Mouse (Mus musculus) heart, postnatal 10 days (tissue): ENCODE measurements at regions not wholly inside any gene's neighbourhood (a gene's known extent, or its start where the extent isn't known, plus 50 kb on each side); places are given as distances from the start of the nearest gene placed in this dataset.

ENCODE experiments used
- DNase-seq, 2 experiments: peaks; one replicate each; pipeline ENCODE4 v3.0.0; 2021
- intact Hi-C: fragments of 180-260 bp; cut with DNase I; formaldehyde crosslinking; loops from one replicate; pipeline ENCODE4 v1.15.1; 2025

DNA sequence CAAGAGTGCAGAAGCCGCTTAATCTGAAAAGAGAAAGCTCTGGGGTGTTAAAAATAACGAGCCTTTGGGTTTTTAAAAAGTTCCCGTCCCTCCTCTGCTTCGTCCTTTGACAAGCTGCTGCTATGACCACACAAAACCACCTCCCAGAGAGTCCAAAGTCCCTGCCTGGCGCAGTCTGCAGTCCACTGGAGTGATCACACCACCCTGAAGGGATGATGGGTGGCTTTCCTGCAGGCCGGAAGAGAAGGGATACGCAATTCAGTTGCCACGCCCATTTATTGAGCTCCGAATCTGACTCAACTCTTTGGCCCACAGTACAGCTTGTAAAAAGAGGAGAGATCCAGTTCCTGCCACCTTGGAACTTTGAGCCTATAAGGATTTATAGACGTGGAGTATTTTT is 77.4 kb upstream of the Ppm1b start:
- intact Hi-C loops, result loop anchor here (5.0 kb wide), 4 partner anchors 78 to 238 kb away; partner anchors contain the start of gene Ppm1b
- DNase-seq, result no peak

- no peak for DNase-seq
- intact Hi-C loops, result no loop called here
Measured at GRCm38 (mm10) chr17:84880946-84881345, 75.6 kb upstream of the Ppm1b start.

DNA sequence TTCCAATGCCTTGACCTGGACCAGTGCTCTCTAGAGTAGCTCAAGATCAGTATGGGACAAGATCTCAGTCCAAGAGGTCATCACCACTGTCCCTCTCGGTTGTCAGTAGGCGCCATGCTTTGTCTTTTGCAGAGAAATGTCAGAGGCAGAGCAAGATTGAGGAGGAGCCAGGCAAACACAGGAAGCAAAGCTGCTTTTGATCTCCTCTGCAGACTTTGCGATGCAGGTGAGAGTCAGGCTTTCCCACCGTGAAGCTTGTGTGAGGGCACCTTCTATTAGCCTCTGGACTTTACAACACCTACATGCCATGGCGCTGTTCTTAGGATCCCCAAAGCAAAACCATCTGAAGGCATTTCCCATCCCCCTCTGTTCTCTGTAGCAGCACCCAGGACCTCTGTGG is 68.0 kb upstream of the Ppm1b start:
- intact Hi-C loops, result loop anchor here (2.0 kb wide), 1 partner anchor 14 kb away; no protein-coding TSS in a partner anchor
- no peak for DNase-seq

GRCm38 (mm10) chr17:84890871-84891599 is 65.5 kb upstream of the Ppm1b start:
- no peak for DNase-seq
- intact Hi-C loops, result no loop called here

- no peak for DNase-seq
- intact Hi-C loops, result no loop called here
Measured at GRCm38 (mm10) chr17:84893273-84894033, 63.1 kb upstream of the Ppm1b start.

GRCm38 (mm10) chr17:84895526-84895925 is 61.0 kb upstream of the Ppm1b start:
- no peak for DNase-seq
- intact Hi-C loops, result no loop called here

GRCm38 (mm10) chr17:84896572-84896971 is 60.0 kb upstream of the Ppm1b start:
- DNase-seq, result no peak
- intact Hi-C loops, result no loop called here

GRCm38 (mm10) chr17:84898407-84898806 is 58.1 kb upstream of the Ppm1b start:
- no peak for DNase-seq
- intact Hi-C loops, result no loop called here

GRCm38 (mm10) chr17:84903625-84904337 is 52.8 kb upstream of the Ppm1b start:
- DNase-seq, result no peak
- intact Hi-C loops, result no loop called here
